ENCODE assay signal across 9 mouse cellular contexts in the genomic region with DNA sequence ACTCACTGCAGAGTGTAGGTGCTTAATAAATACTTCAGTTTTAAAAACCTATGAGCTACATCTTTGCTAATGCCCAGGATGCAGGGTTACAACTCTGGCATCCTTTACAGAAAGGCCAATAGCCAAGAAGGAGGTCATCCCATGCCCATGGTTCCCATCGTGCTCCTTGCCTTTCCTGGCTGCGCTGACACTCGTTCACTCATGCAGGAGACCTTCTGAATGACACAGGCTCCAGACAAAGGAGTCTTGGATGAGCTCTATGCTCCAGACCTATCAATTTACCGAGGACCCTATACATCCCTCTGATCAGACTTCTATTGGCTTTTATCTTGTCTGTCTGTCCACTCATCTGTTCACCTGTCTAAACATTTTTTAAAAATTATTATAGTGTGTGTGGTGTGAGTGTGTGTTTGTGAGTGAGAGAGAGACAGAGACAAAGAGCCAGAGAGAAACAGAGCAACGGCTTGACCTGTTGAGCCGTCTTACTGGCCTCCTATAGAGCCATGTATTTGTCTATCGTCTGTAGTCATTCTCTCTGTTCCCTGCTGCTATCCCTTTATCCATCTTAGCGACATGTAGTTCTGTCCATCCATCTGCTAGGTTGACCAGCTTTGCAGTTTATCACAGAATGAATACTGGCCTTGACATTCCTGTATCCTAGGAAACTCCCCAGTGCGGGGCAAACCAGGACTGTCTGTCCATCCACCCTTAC. TPM values are rescaled to one million over a fixed set of nuclear protein-coding genes. Genes with fewer than 3 reads are reported as not detected.
DNase-seq lines count a peak whose midpoint lies in the region; ATAC-seq and TF ChIP-seq lines count a peak whose summit lies in the region.
"Had no signal": no experiment of that assay in that cellular context is flagged by ENCODE, and none has a peak within 500 bp of the region (broad histone marks: within the 10 kb centered on the region; RNA-seq: fewer than 3 reads in every experiment).

No protein-coding gene starts in this region.

- H3K4me1 ChIP-seq in heart, embryonic 12.5 days (replicated peaks) = peaks cover 35% of the 10 kb centered on the region
- no peaks in the 10 kb centered on the region for H3K4me1 ChIP-seq in bone marrow, adult 2 months (ENCODE audit: control insufficient read depth, insufficient read depth, low read length)
- peaks cover 26% of the 10 kb centered on the region for H3K4me1 ChIP-seq in heart, embryonic 16.5 days (ENCODE audit: control insufficient read depth, insufficient read depth, low read length)
- peaks cover 34% of the 10 kb centered on the region for H3K4me1 ChIP-seq in midbrain, embryonic 11.5 days (ENCODE audit: control insufficient read depth, insufficient read depth, low read length)

- no peaks in the 10 kb centered on the region for H3K27me3 ChIP-seq in heart, embryonic 12.5 days (replicated peaks)
- no peaks in the 10 kb centered on the region for H3K27me3 ChIP-seq in heart, embryonic 16.5 days (ENCODE audit: control insufficient read depth, insufficient read depth, low read length)
- H3K27me3 ChIP-seq in midbrain, embryonic 11.5 days (ENCODE audit: control insufficient read depth, insufficient read depth, low read length) = no peaks in the 10 kb centered on the region
- H3K27me3 ChIP-seq: Patski had no signal

- H3K27ac ChIP-seq in heart, embryonic 12.5 days (ENCODE audit: poor library complexity, severe bottlenecking) = no peak overlapping the region; the same call in 1 of the 2 replicates
- H3K27ac ChIP-seq in bone marrow, adult 2 months (ENCODE audit: control insufficient read depth, insufficient read depth, low read depth, low read length, poor library complexity) = no peak overlapping the region
- peak overlapping the region; percentile 8; the same call in 1 of the 2 replicates for H3K27ac ChIP-seq in heart, embryonic 16.5 days (ENCODE audit: low read length)
- peak overlapping the region; percentile 73 for H3K27ac ChIP-seq in midbrain, embryonic 11.5 days (ENCODE audit: low read depth, low read length)

- H3K36me3 ChIP-seq in heart, embryonic 12.5 days = peaks cover 3% of the 10 kb centered on the region; the same call in 1 of the 2 replicates
- H3K36me3 ChIP-seq in heart, embryonic 16.5 days (ENCODE audit: control insufficient read depth, insufficient read depth) = peaks cover 2% of the 10 kb centered on the region; the same call in 1 of the 2 replicates
- no peaks in the 10 kb centered on the region for H3K36me3 ChIP-seq in midbrain, embryonic 11.5 days (ENCODE audit: control insufficient read depth, insufficient read depth, low read length)

- ATAC-seq in heart, embryonic 12.5 days (ENCODE audit: insufficient number of reproducible peaks, low FRiP score) = no peak
- no peak for ATAC-seq in heart, embryonic 16.5 days (replicated peaks; ENCODE audit: extremely low read depth, insufficient read depth, low FRiP score)
- ATAC-seq in midbrain, embryonic 11.5 days (ENCODE audit: low FRiP score) = no peak

- peak overlapping the region; percentile 65 for H3K4me2 ChIP-seq in heart, embryonic 12.5 days
- H3K4me2 ChIP-seq in heart, embryonic 16.5 days (ENCODE audit: low read depth, low read length) = peak overlapping the region; percentile 67
- H3K4me2 ChIP-seq in midbrain, embryonic 11.5 days = peak overlapping the region; percentile 55

- 32% methylated on average over 9 of the region's 9 CpGs for WGBS in heart, embryonic 12.5 days
- WGBS in bone marrow, adult 2 months = 55% methylated on average over 9 of the region's 9 CpGs
- WGBS in heart, embryonic 16.5 days = 30% methylated on average over 9 of the region's 9 CpGs
- 19% methylated on average over 9 of the region's 9 CpGs for WGBS in midbrain, embryonic 11.5 days

- intact Hi-C loops in heart, postnatal 25 days (cut with DNase I) = no loop called here

- no peak for TF ChIP-seq CTCF in bone marrow, adult 2 months (IDR thresholded peaks at IDR 0.05; ENCODE audit: control insufficient read depth, insufficient read depth, low read length)

- H3K9me3 ChIP-seq in heart, embryonic 12.5 days (replicated peaks) = no peaks in the 10 kb centered on the region; the same call in 1 of the 2 replicates
- no peaks in the 10 kb centered on the region for H3K9me3 ChIP-seq in heart, embryonic 16.5 days (replicated peaks; ENCODE audit: control insufficient read depth, low read length)
- H3K9me3 ChIP-seq in midbrain, embryonic 11.5 days (ENCODE audit: control insufficient read depth, low read length) = no peaks in the 10 kb centered on the region

- TF ChIP-seq POLR2A in bone marrow, adult 2 months (IDR thresholded peaks at IDR 0.05; ENCODE audit: borderline replicate concordance, control insufficient read depth, low read depth, low read length) = no peak

- DNase-seq in heart, postnatal 25 days (ENCODE audit: low spot score) = no peak
- DNase-seq in midbrain, embryonic 11.5 days (ENCODE audit: low spot score, missing footprints) = peak; percentile 88
- DNase-seq in layer of hippocampus, adult 9-11 months = no peak
- no peak for DNase-seq in right cerebral cortex, postnatal 36 days (ENCODE audit: low spot score in 2 of 2)
- DNase-seq in layer of hippocampus, postnatal 14 days (ENCODE audit: low spot score in 2 of 2) = no peak

- H3K4me3 ChIP-seq in heart, embryonic 12.5 days = peak overlapping the region; percentile 86
- H3K4me3 ChIP-seq in bone marrow, adult 2 months (replicated peaks; ENCODE audit: control insufficient read depth, low read depth, low read length) = peak overlapping the region; percentile 95
- peak overlapping the region; percentile 97 for H3K4me3 ChIP-seq in heart, embryonic 16.5 days (ENCODE audit: low read length)
- peak overlapping the region; percentile 93 for H3K4me3 ChIP-seq in midbrain, embryonic 11.5 days (ENCODE audit: low read depth, low read length)

- H3K9ac ChIP-seq in heart, embryonic 12.5 days = no peak overlapping the region
- peak overlapping the region; percentile 24; the same call in 1 of the 2 replicates for H3K9ac ChIP-seq in heart, embryonic 16.5 days (ENCODE audit: low read length)
- H3K9ac ChIP-seq in midbrain, embryonic 11.5 days (ENCODE audit: low read length) = peak overlapping the region; percentile 98

RNA-seq across cellular contexts. Expression of a gene that starts 0.6 kb away (rescaled TPM):
- 45.1 and 47.7 TPM in 2 replicates for polyA plus RNA-seq in heart, embryonic 12.5 days (2016; fragmentation: Nextera tagmentation; extraction: Ambion mirVana)
- total RNA-seq in heart, postnatal 25 days (2021) = 10 to 100 TPM; 21.1 to 26.4 TPM
- 28.0 and 37.3 TPM in 2 replicates for polyA plus RNA-seq in bone marrow, adult 2 months (2011; ENCODE audit: insufficient read depth, insufficient read length, low replicate concordance, missing spikeins)
- 27.2 and 31.0 TPM in 2 replicates for polyA plus RNA-seq in heart, embryonic 16.5 days (2015; fragmentation: Nextera tagmentation; extraction: Ambion mirVana)
- polyA plus RNA-seq in midbrain, embryonic 11.5 days (2014; fragmentation: Nextera tagmentation; extraction: Ambion mirVana) = 104 and 109 TPM in 2 replicates
- total RNA-seq in layer of hippocampus, postnatal 14 days (2021) = 100 to 1,000 TPM; 201 to 212 TPM

RNA-seq across cellular contexts. Expression of a gene that starts 25.2 kb away (rescaled TPM):
- 8.9 and 9.2 TPM in 2 replicates for polyA plus RNA-seq in heart, embryonic 12.5 days (2016; fragmentation: Nextera tagmentation; extraction: Ambion mirVana)
- total RNA-seq in heart, postnatal 25 days (2021) = 1 to 10 TPM; 7.9 to 8.3 TPM
- polyA plus RNA-seq in bone marrow, adult 2 months (2011; ENCODE audit: insufficient read depth, insufficient read length, low replicate concordance, missing spikeins) = 10.0 and 13.4 TPM in 2 replicates
- 10.0 and 14.5 TPM in 2 replicates for polyA plus RNA-seq in heart, embryonic 16.5 days (2015; fragmentation: Nextera tagmentation; extraction: Ambion mirVana)
- polyA plus RNA-seq in midbrain, embryonic 11.5 days (2014; fragmentation: Nextera tagmentation; extraction: Ambion mirVana) = 8.3 and 9.2 TPM in 2 replicates
- total RNA-seq in layer of hippocampus, postnatal 14 days (2021) = 10 to 100 TPM; 47.2 to 52.3 TPM

RNA-seq across cellular contexts. Expression of a gene that starts 43.1 kb away (rescaled TPM):
- polyA plus RNA-seq in heart, embryonic 12.5 days (2016; fragmentation: Nextera tagmentation; extraction: Ambion mirVana) = 0.08 and 0.09 TPM in 2 replicates
- under 1 TPM; 0.03 to 0.23 TPM for total RNA-seq in heart, postnatal 25 days (2021)
- 5.3 and 14.9 TPM in 2 replicates for polyA plus RNA-seq in bone marrow, adult 2 months (2011; ENCODE audit: insufficient read depth, insufficient read length, low replicate concordance, missing spikeins)
- 0.05 and 0.13 TPM in 2 replicates for polyA plus RNA-seq in heart, embryonic 16.5 days (2015; fragmentation: Nextera tagmentation; extraction: Ambion mirVana)
- polyA plus RNA-seq in midbrain, embryonic 11.5 days (2014; fragmentation: Nextera tagmentation; extraction: Ambion mirVana) = 5.4 and 6.4 TPM in 2 replicates
- total RNA-seq in layer of hippocampus, postnatal 14 days (2021) = 10 to 100 TPM; 54.2 to 57.1 TPM

Comparison
In these comparisons a context has a peak if more than half of its experiments do, and no peak if none do; other contexts are left out.
1. H3K27ac ChIP-seq: peak in heart, embryonic 16.5 days (single experiment) and midbrain, embryonic 11.5 days (single experiment); none in heart, embryonic 12.5 days (single experiment) and bone marrow, adult 2 months (single experiment).
2. Peak in every context shown above with its lines, with median percentiles within 50 percentile points of each other: H3K4me2 ChIP-seq and H3K4me3 ChIP-seq.